Mouse (Mus musculus) C2C12 (cell line): Measurements from ENCODE around the gene Ppp6c.

Experiments
- CEBPB ChIP-seq: IDR thresholded peaks from one replicate; pipeline ENCODE4 v1.6.1; 2011; ENCODE audit warnings: low read depth, mild to moderate bottlenecking, control low read depth, moderate library complexity
- CTCF ChIP-seq: IDR thresholded peaks from one replicate; pipeline ENCODE4 v1.5.1; 2011; ENCODE audit not compliant: control insufficient read depth, insufficient read depth, insufficient read length
- FOSL1 ChIP-seq: IDR thresholded peaks from one replicate; pipeline ENCODE4 v1.8.0; 2011; ENCODE audit warnings: mild to moderate bottlenecking, low read length; ENCODE audit not compliant: poor library complexity, insufficient read depth, severe bottlenecking
- MAX ChIP-seq: IDR thresholded peaks from one replicate; pipeline ENCODE4 v1.6.1; 2011; ENCODE audit warnings: mild to moderate bottlenecking, control low read depth
- MYOD1 ChIP-seq: IDR thresholded peaks from one replicate; pipeline ENCODE4 v1.6.1; 2011; ENCODE audit warnings: low read depth; ENCODE audit not compliant: control insufficient read depth, insufficient read length
- MYOG ChIP-seq: IDR thresholded peaks from one replicate; pipeline ENCODE4 v1.6.1; 2011; ENCODE audit not compliant: control insufficient read depth, insufficient read length; ENCODE audit errors: extremely low read depth
- USF1 ChIP-seq: IDR thresholded peaks from one replicate; pipeline ENCODE4 v1.6.1; 2011; ENCODE audit warnings: low read depth, mild to moderate bottlenecking, control low read depth, moderate library complexity

DNA sequence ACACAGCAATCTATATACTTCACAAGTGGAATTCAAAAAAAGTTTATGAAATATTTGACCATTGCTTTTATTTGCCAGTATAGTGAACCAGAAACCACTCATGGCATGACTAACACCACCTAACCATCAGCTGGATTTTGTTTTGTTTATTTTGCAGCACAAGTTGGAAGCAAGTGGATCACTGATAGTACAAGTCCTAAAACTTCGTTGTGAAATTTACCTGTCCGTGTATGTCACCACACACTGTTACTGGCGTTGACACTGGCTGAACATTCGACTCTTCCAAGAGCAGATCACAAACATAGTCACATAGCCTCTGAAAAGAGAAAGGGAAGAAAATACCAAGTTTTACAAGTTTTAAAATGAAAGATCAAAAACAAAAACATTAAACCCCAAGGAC is 15.5 kb downstream of the Ppp6c start:
- TF ChIP-seq CTCF (no peak), MYOG (no peak), MAX (no peak), CEBPB (no peak), USF1 (no peak), MYOD1 (no peak), FOSL1 (no peak)
